ENCODE assay signal across 16 mouse cellular contexts in genomic region chr12:85956251-85956650, GRCm38 (mm10).
A peak's percentile ranks its signal among the peaks of the same experiment; 100 is the strongest.
DNase-seq lines count a peak whose midpoint lies in the region; ATAC-seq and TF ChIP-seq lines count a peak whose summit lies in the region.
"Had no signal": no experiment of that assay in that cellular context is flagged by ENCODE, and none has a peak within 500 bp of the region (broad histone marks: within the 10 kb centered on the region; RNA-seq: fewer than 3 reads in every experiment).

No protein-coding gene starts in this region.

- H3K9ac ChIP-seq in forebrain, postnatal 0 days: no peak overlapping the region
- H3K9ac ChIP-seq: forebrain, embryonic 15.5 days had no signal

- peaks cover 4% of the 10 kb centered on the region; the same call in 1 of the 2 replicates for H3K36me3 ChIP-seq in forebrain, postnatal 0 days (ENCODE audit: insufficient read depth)
- H3K36me3 ChIP-seq in forebrain, embryonic 10.5 days (replicated peaks): peaks cover 33% of the 10 kb centered on the region
- H3K36me3 ChIP-seq: forebrain, embryonic 15.5 days had no signal

- no peak overlapping the region for H3K27ac ChIP-seq in forebrain, postnatal 0 days (ENCODE audit: low read depth, low read length)
- no peak overlapping the region for H3K27ac ChIP-seq in forebrain, embryonic 10.5 days
- H3K27ac ChIP-seq in olfactory bulb, adult 2 months (ENCODE audit: insufficient read depth, low read depth, low read length): peak overlapping the region; percentile 70
- H3K27ac ChIP-seq: forebrain, embryonic 15.5 days; stomach, postnatal 0 days had no signal

- DNase-seq in forebrain, postnatal 0 days: peak; percentile 34
- DNase-seq in forebrain, embryonic 10.5 days (ENCODE audit: extremely low spot score, low spot score): no peak
- DNase-seq in brain, adult 2 months (ENCODE audit: low read depth, low spot score): peak; percentile 96
- peak; percentile 64 to 68 for DNase-seq in layer of hippocampus, postnatal 36 days
- DNase-seq in thymus, adult 18-20 months: no peak
- DNase-seq in adrenal gland, adult 2 months: no peak
- no peak for DNase-seq in kidney, adult 18-20 months
- DNase-seq: adrenal gland, adult 8-10 months; embryo, embryonic 11 days; heart, postnatal 10 days; retina, postnatal 1 day had no signal

- ATAC-seq in forebrain, postnatal 0 days: peak; percentile 93
- ATAC-seq: forebrain, embryonic 15.5 days; intestine, embryonic 16.5 days had no signal

- 75% methylated on average over 6 of the region's 6 CpGs for WGBS in forebrain, postnatal 0 days
- 93% methylated on average over 6 of the region's 6 CpGs for WGBS in forebrain, embryonic 10.5 days
- WGBS in olfactory bulb, adult 2 months: 34% methylated on average over 6 of the region's 6 CpGs

- no peak for TF ChIP-seq CTCF in forebrain, postnatal 0 days (IDR thresholded peaks at IDR 0.05; ENCODE audit: low read depth)
- TF ChIP-seq CTCF in olfactory bulb, adult 2 months (IDR thresholded peaks at IDR 0.05; ENCODE audit: insufficient read depth, low read depth, low read length): no peak

- H3K27me3 ChIP-seq in forebrain, postnatal 0 days (ENCODE audit: insufficient read depth, low read length): no peaks in the 10 kb centered on the region
- no peaks in the 10 kb centered on the region for H3K27me3 ChIP-seq in forebrain, embryonic 10.5 days (ENCODE audit: poor library complexity, severe bottlenecking)
- H3K27me3 ChIP-seq: forebrain, embryonic 15.5 days; megakaryocyte, embryonic 14.5 days had no signal

- H3K4me3 ChIP-seq in forebrain, postnatal 0 days (ENCODE audit: low read depth, low read length): no peak overlapping the region
- no peak overlapping the region for H3K4me3 ChIP-seq in forebrain, embryonic 10.5 days
- no peak overlapping the region for H3K4me3 ChIP-seq in olfactory bulb, adult 2 months (ENCODE audit: insufficient read depth, low read depth, low read length)
- H3K4me3 ChIP-seq: forebrain, embryonic 15.5 days; megakaryocyte, embryonic 14.5 days had no signal

- no peak overlapping the region for H3K4me2 ChIP-seq in forebrain, postnatal 0 days (ENCODE audit: low read depth)
- H3K4me2 ChIP-seq: forebrain, embryonic 15.5 days had no signal

- TF ChIP-seq POLR2A in olfactory bulb, adult 2 months (IDR thresholded peaks at IDR 0.05; ENCODE audit: insufficient read depth, low read depth, low read length): no peak

- H3K4me1 ChIP-seq in forebrain, postnatal 0 days (ENCODE audit: insufficient read depth): no peaks in the 10 kb centered on the region
- peaks cover 10% of the 10 kb centered on the region for H3K4me1 ChIP-seq in forebrain, embryonic 10.5 days
- H3K4me1 ChIP-seq in olfactory bulb, adult 2 months (ENCODE audit: control insufficient read depth, insufficient read depth, low read length): peaks cover 29% of the 10 kb centered on the region

- no peaks in the 10 kb centered on the region for H3K9me3 ChIP-seq in forebrain, postnatal 0 days (ENCODE audit: low read length)
- H3K9me3 ChIP-seq in forebrain, embryonic 10.5 days: no peaks in the 10 kb centered on the region
- H3K9me3 ChIP-seq: forebrain, embryonic 15.5 days; megakaryocyte, embryonic 14.5 days had no signal

Comparison
In these comparisons a context has a peak if more than half of its experiments do, and no peak if none do; other contexts are left out.
1. DNase-seq: peak in forebrain, postnatal 0 days (single experiment), brain, adult 2 months (single experiment) and layer of hippocampus, postnatal 36 days (2 of 2); none in forebrain, embryonic 10.5 days (single experiment), thymus, adult 18-20 months (0 of 2), adrenal gland, adult 2 months (single experiment) and kidney, adult 18-20 months (single experiment).